Mouse (Mus musculus) testis, adult 2 months (tissue): Measurements from ENCODE around the gene Gm21891. TPM values are rescaled to one million over a fixed set of nuclear protein-coding genes. Genes with fewer than 3 reads are reported as not detected.
"Not testable (repeated sequence)": the region's sequence is repeated elsewhere in the genome, so short reads cannot be mapped to it uniquely, and the experiment has no call there.

Experiments used
- H3K27ac ChIP-seq: fragments of 200-500 bp; 2 replicates; pipeline ENCODE4 v1.5.1; 2012; ENCODE audit warnings: low read depth, low read length; ENCODE audit not compliant: control insufficient read depth, insufficient read depth
- H3K27me3 ChIP-seq: fragments of 200-500 bp; 2 replicates; pipeline ENCODE4 v1.6.1; 2012; ENCODE audit warnings: mild to moderate bottlenecking, low read length, moderate library complexity; ENCODE audit not compliant: control insufficient read depth, insufficient read depth
- H3K36me3 ChIP-seq: fragments of 200-500 bp; 2 replicates; pipeline ENCODE4 v1.6.1; 2012; ENCODE audit warnings: mild to moderate bottlenecking, low read length; ENCODE audit not compliant: control insufficient read depth, insufficient read depth
- H3K4me1 ChIP-seq: fragments of 200-500 bp; 2 replicates; pipeline ENCODE4 v1.6.1; 2012; ENCODE audit warnings: low read length; ENCODE audit not compliant: control insufficient read depth, insufficient read depth
- H3K4me3 ChIP-seq: fragments of 200-500 bp; 2 replicates; pipeline ENCODE4 v1.5.1; 2012; ENCODE audit warnings: low read depth, mild to moderate bottlenecking, low read length, moderate library complexity, mixed read lengths; ENCODE audit not compliant: control insufficient read depth
- polyA plus RNA-seq: library from polyadenylated mRNA; depleted of rRNA; stranded (reverse); fragments of >200 nt; gene quantifications from 2 replicates; pipeline ENCODE4 v1.2.3, GENCODE M21; 2012; rRNA removed

Gm21891 gene
- not detected in 2 replicates for polyA plus RNA-seq

DNA sequence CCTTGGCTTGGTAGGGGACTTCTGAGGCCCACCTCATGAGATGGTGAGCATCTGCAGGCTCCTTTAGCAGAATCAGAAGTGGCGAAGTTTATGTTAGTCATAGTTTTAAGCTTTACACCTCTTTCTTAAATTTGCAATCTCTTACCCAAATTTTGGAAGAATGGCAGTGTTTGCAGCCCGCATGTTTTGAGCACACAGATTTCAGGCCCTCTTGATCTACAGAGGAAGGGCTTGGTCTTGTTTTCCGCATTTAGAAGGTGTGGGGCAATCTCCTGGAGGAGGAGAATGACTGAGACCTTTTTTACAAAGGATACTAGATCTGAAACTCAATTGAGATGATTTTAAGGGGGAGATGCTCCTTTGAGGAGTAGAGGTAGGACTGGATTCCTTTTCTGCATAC, at the start of gene Gm21891:
TSS of gene Gm21891 (minus strand) at position 101 of the 400 bp plus-strand sequence.
- not testable (repeated sequence) for H3K36me3 ChIP-seq, H3K4me1 ChIP-seq, H3K27me3 ChIP-seq, H3K27ac ChIP-seq, H3K4me3 ChIP-seq

DNA sequence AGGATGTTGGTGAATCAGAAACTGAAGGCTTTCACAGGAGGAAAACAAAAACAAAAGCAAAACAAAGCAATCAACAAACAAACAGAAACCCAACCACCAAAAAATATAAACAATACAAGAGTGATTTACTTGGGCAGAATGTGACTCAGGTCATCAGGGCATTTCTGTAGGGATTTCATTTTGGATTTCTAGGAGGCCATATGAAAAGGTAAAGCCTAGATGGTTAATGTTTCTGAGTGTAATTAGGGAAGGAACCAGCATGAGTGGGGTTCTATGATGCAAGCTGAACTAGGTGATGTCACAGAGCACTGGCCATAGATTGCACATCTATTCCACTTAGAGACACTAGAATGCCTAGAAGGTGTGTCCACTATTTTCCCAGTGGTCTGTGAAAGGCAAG, 28.4 kb upstream of the Gm21891 start, which contains the start of gene Gm21425:
TSS of gene Gm21425 (plus strand) at position 301 of the 400 bp plus-strand sequence.
- H3K27ac ChIP-seq, H3K4me1 ChIP-seq, H3K4me3 ChIP-seq, H3K36me3 ChIP-seq, H3K27me3 ChIP-seq: not testable (repeated sequence)

Other genes with a start within 250 kb of the Gm21891 start
- gene Gm20807, start 90.6 kb downstream of the Gm21891 start, polyA plus RNA-seq, result 1.7 and 2.9 TPM in 2 replicates
- 2.2 and 2.8 TPM in 2 replicates for gene Gm21425, start 28.5 kb upstream of the Gm21891 start, polyA plus RNA-seq
- not detected in 2 replicates for gene Gm21828, start 90.4 kb upstream of the Gm21891 start, polyA plus RNA-seq
- gene Gm21440, start 118.9 kb upstream of the Gm21891 start, polyA plus RNA-seq, result 2.1 and 2.5 TPM in 2 replicates
- gene Gm21454, start 119.0 kb upstream of the Gm21891 start, polyA plus RNA-seq, result 2.5 and 3.1 TPM in 2 replicates
- gene Gm21725, start 215.6 kb upstream of the Gm21891 start, polyA plus RNA-seq, result not detected in 2 replicates